Mouse (Mus musculus): ENCODE data around the gene Gm21693. TPM values are rescaled to one million over a fixed set of nuclear protein-coding genes. Genes with fewer than 3 reads are reported as not detected.

Gm21693 gene
- not detected for polyA plus RNA-seq (2017; shearing (Covaris generic))

DNA sequence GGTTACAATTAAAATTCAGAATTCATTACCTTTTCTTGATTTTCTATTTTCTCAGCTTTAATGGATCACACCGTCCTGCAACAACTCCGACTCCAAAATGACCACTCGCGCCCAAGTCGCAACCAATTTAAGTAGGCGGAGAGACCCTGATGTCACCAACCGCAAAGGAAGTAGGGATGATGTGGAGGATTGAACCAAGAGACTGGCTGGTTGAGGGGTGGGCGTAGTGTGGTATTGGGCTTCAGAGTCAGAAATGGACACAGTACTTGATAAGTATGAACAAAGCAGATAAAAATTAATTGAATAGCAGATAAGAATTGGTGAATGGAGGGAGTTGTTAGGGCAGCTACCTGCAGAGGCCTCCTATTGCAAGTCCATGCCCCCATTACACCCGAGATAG, at the start of gene Gm21693:
TSS of gene Gm21693 (minus strand) at position 101 of the 400 bp plus-strand sequence.

GRCm38 (mm10) chrY:3306349-3306748, 38.8 kb downstream of the Gm21693 start, which contains the start of gene Gm21677:
Gene Gm21677 (minus strand): TSS chrY:3306449.

Other genes with a start within 250 kb of the Gm21693 start
- not detected for gene Gm21677, start 38.9 kb downstream of the Gm21693 start, polyA plus RNA-seq (2017; shearing (Covaris generic))
- gene Gm21704, start 64.8 kb upstream of the Gm21693 start, polyA plus RNA-seq (2017; shearing (Covaris generic)) = not detected
- not detected for gene Gm21708, start 64.8 kb upstream of the Gm21693 start, polyA plus RNA-seq (2017; shearing (Covaris generic))

Data from CD4-positive, CD25-positive, alpha-beta regulatory T cell (primary cell).